Mouse (Mus musculus): ENCODE data around the gene Ly86. TPM values are rescaled to one million over a fixed set of nuclear protein-coding genes. Genes with fewer than 3 reads are reported as not detected.

The Ly86 gene
- total and polyA plus RNA-seq, 3 experiments, result 172 to 427 (median 290) TPM

DNA sequence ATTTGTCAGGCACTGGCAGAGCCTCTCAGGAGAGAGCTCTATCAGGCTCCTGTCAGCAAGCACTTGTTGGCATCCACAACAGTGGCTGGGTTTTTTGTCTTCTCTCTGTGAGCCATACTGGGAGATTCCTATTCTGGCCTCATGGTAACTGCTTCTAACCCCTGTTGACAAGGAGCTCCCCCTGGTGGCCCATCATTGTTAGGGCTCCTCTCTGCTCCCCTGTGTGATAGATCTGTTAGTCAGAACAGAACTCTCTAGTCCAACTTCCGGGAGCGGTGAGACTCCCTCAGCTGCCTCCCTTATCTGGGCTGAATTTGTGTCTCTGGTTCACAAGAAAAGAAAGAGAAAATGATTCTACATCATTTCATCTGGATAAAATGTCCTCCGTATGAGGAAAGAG lies 19.5 kb upstream of the Ly86 start (continued):
- TF ChIP-seq IRF4 (IDR thresholded peaks at IDR 0.05; ENCODE audit: low read depth, low read length), result peak; percentile 93
- no peak for TF ChIP-seq UBTF (IDR thresholded peaks at IDR 0.05; ENCODE audit: low read depth, low read length)
- TF ChIP-seq ZNF384 (IDR thresholded peaks at IDR 0.05; ENCODE audit: low read depth, low read length), result no peak
- peak; percentile 76 for TF ChIP-seq SMC3 (IDR thresholded peaks at IDR 0.05; ENCODE audit: low read depth, low read length)
- TF ChIP-seq TBP (conservative IDR thresholded peaks at IDR 0.05; ENCODE audit: low read depth, low read length), result no peak
- no peak for TF ChIP-seq POLR2A (IDR thresholded peaks at IDR 0.05; ENCODE audit: low read depth, low read length)
- no peak for TF ChIP-seq SIN3A (IDR thresholded peaks at IDR 0.05; ENCODE audit: low read length)
- 0 out of 2 replicates have a peak, but pooled peaks have one; percentile 29 for TF ChIP-seq EP300 (IDR thresholded peaks at IDR 0.05; ENCODE audit: low read length)
- no peak for TF ChIP-seq ZC3H11A (IDR thresholded peaks at IDR 0.05; ENCODE audit: low read depth, low read length)

GRCm38 (mm10) chr13:37329747-37330146 lies 15.3 kb upstream of the Ly86 start:
- Histone ChIP-seq H3K79me2 (replicated peaks; ENCODE audit: control insufficient read depth, extremely low read depth, insufficient read depth, poor library complexity, severe bottlenecking) (no peaks in the 10 kb centered on the region), H3K36me3 (replicated peaks in 1 of 2; ENCODE audit: control insufficient read depth in 1 of 2, insufficient read depth in 1 of 2, low read length in 1 of 2) (no peaks in the 10 kb centered on the region), H3K9ac (ENCODE audit: insufficient read depth, low read depth) (no peak overlapping the region), H3K27ac (ENCODE audit: insufficient read depth, low read depth) (no peak overlapping the region), H3K4me3 (replicated peaks in 1 of 3; ENCODE audit: low read depth in 2 of 3, low read length in 2 of 3, poor library complexity in 1 of 3) (no peak overlapping the region), H3K27me3 (replicated peaks) (no peaks in the 10 kb centered on the region), H3K4me2 (ENCODE audit: insufficient read depth, low read depth, poor library complexity, severe bottlenecking) (no peak overlapping the region), H3K9me3 (replicated peaks; ENCODE audit: low read length) (peaks cover 2% of the 10 kb centered on the region), H3K4me1 (ENCODE audit: control insufficient read depth in 1 of 2, insufficient read depth in 2 of 2) (peaks cover 17 to 49% of the 10 kb centered on the region in 2 experiments)
- dilution Hi-C loops (cut with MboI; ENCODE audit: extremely low pct_ligation_motif_present, extremely low pct_unique_long_range_greater_than_20kb, low sequenced_read_pairs), result no loop called here
- in situ Hi-C loops (cut with MboI; ENCODE audit: low pct_ligation_motif_present, low pct_unique_long_range_greater_than_20kb, low sequenced_read_pairs), result no loop called here
- TF ChIP-seq MAFK (IDR thresholded peaks at IDR 0.05; ENCODE audit: insufficient replicate concordance, low read length) (no peak), TCF12 (IDR thresholded peaks at IDR 0.05; ENCODE audit: low read depth, low read length) (no peak), EP300 (IDR thresholded peaks at IDR 0.05; ENCODE audit: low read length) (no peak), POLR2A (IDR thresholded peaks at IDR 0.05; ENCODE audit: low read depth, low read length) (no peak), CTCF (conservative IDR thresholded peaks at IDR 0.05 in 1 of 2, IDR thresholded peaks at IDR 0.05 in 1 of 2; ENCODE audit: low read depth in 2 of 2, low read length in 2 of 2) (no peak), ZKSCAN1 (IDR thresholded peaks at IDR 0.05; ENCODE audit: borderline replicate concordance, low read depth, low read length) (no peak), ZMIZ1 (IDR thresholded peaks at IDR 0.05; ENCODE audit: low read depth, low read length) (no peak), JUND (conservative IDR thresholded peaks at IDR 0.05; ENCODE audit: low read depth, low read length) (no peak), NRF1 (IDR thresholded peaks at IDR 0.05; ENCODE audit: low read depth, low read length) (no peak), SMC3 (IDR thresholded peaks at IDR 0.05; ENCODE audit: low read depth, low read length) (no peak)
- no peak for DNase-seq (ENCODE audit: extremely low read depth)

DNA sequence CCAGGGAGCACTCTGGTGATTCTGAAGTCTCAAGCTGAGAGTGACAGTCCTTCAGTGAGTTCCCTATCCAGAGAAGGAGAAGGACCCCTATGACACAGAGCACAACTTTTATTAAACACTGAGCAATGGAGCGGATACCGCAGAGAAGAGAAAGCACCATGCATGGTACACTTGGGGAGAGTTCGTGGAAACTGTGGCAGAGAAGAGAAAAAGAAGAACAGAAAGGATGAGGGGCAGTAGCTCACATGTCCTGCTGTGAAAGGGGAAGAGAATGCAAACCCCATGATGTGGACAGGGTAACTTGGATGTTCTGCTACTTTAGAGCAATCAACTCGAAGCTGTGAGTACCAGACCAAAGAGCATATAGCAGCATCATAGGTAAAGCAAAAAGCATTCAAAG lies 14.0 kb upstream of the Ly86 start:
- H3K9ac ChIP-seq (ENCODE audit: insufficient read depth, low read depth), result no peak overlapping the region
- H3K27ac ChIP-seq (ENCODE audit: insufficient read depth, low read depth), result peak overlapping the region; percentile 13; the same call in 1 of the 2 replicates
- H3K36me3 ChIP-seq (replicated peaks in 1 of 2; ENCODE audit: control insufficient read depth in 1 of 2, insufficient read depth in 1 of 2, low read length in 1 of 2), result no peaks in the 10 kb centered on the region
- in situ Hi-C loops (cut with MboI; ENCODE audit: low pct_ligation_motif_present, low pct_unique_long_range_greater_than_20kb, low sequenced_read_pairs) (no loop called here), dilution Hi-C loops (cut with MboI; ENCODE audit: extremely low pct_ligation_motif_present, extremely low pct_unique_long_range_greater_than_20kb, low sequenced_read_pairs) (no loop called here)
- peak overlapping the region; percentile 21; the same call in 1 of the 2 replicates for H3K4me2 ChIP-seq (ENCODE audit: insufficient read depth, low read depth, poor library complexity, severe bottlenecking)
- H3K4me1 ChIP-seq (ENCODE audit: control insufficient read depth in 1 of 2, insufficient read depth in 2 of 2), result peaks cover 17 to 41% of the 10 kb centered on the region in 2 experiments
- H3K9me3 ChIP-seq (replicated peaks; ENCODE audit: low read length), result peaks cover 2% of the 10 kb centered on the region
- no peak overlapping the region for H3K4me3 ChIP-seq (replicated peaks in 1 of 3; ENCODE audit: low read depth in 2 of 3, low read length in 2 of 3, poor library complexity in 1 of 3)
- TF ChIP-seq POLR2A (IDR thresholded peaks at IDR 0.05; ENCODE audit: low read depth, low read length) (no peak), MYC (IDR thresholded peaks at IDR 0.05; ENCODE audit: low read depth, low read length) (peak; percentile 64; the same call in 1 of the 2 replicates), BHLHE40 (IDR thresholded peaks at IDR 0.05; ENCODE audit: low read depth, low read length) (peak; percentile 41; the same call in 1 of the 2 replicates), CTCF (conservative IDR thresholded peaks at IDR 0.05 in 1 of 2, IDR thresholded peaks at IDR 0.05 in 1 of 2; ENCODE audit: low read depth in 2 of 2, low read length in 2 of 2) (no peak), ZNF384 (IDR thresholded peaks at IDR 0.05; ENCODE audit: low read depth, low read length) (no peak), UBTF (IDR thresholded peaks at IDR 0.05; ENCODE audit: low read depth, low read length) (no peak), EP300 (IDR thresholded peaks at IDR 0.05; ENCODE audit: low read length) (peak; percentile 74), RCOR1 (conservative IDR thresholded peaks at IDR 0.05; ENCODE audit: low read depth, low read length) (no peak), IRF4 (IDR thresholded peaks at IDR 0.05; ENCODE audit: low read depth, low read length) (0 out of 2 replicates have a peak, but pooled peaks have one; percentile 11), ZC3H11A (IDR thresholded peaks at IDR 0.05; ENCODE audit: low read depth, low read length) (no peak), NRF1 (IDR thresholded peaks at IDR 0.05; ENCODE audit: low read depth, low read length) (no peak), JUND (conservative IDR thresholded peaks at IDR 0.05; ENCODE audit: low read depth, low read length) (no peak), MAZ (IDR thresholded peaks at IDR 0.05; ENCODE audit: low read depth, low read length) (no peak), ETS1 (conservative IDR thresholded peaks at IDR 0.05; ENCODE audit: low read depth, low read length) (no peak), CHD2 (IDR thresholded peaks at IDR 0.05; ENCODE audit: low read length) (no peak), HCFC1 (IDR thresholded peaks at IDR 0.05; ENCODE audit: low read depth, low read length) (no peak)
- H3K27me3 ChIP-seq (replicated peaks), result no peaks in the 10 kb centered on the region
- H3K79me2 ChIP-seq (replicated peaks; ENCODE audit: control insufficient read depth, extremely low read depth, insufficient read depth, poor library complexity, severe bottlenecking), result no peaks in the 10 kb centered on the region
- DNase-seq (ENCODE audit: extremely low read depth), result peak; percentile 68
